Mouse (Mus musculus) thymus, adult 2 months (tissue): ENCODE measurements around the gene Cep290. TPM values are rescaled to one million over a fixed set of nuclear protein-coding genes. Genes with fewer than 3 reads are reported as not detected.

ENCODE experiments used
- DNase-seq: peaks from one replicate; pipeline ENCODE4 v3.0.0; 2021
- H3K27ac ChIP-seq: fragments of 200-500 bp; 2 replicates; pipeline ENCODE4 v1.5.1; 2012; ENCODE audit warnings: low read length, control low read depth; ENCODE audit not compliant: control insufficient read depth, insufficient read depth
- H3K27me3 ChIP-seq: fragments of 200-500 bp; 2 replicates; pipeline ENCODE4 v1.6.1; 2012; ENCODE audit warnings: mild to moderate bottlenecking, low read length, moderate library complexity, mixed read lengths; ENCODE audit not compliant: control insufficient read depth, insufficient read depth
- H3K36me3 ChIP-seq: fragments of 200-500 bp; 2 replicates; pipeline ENCODE4 v1.6.1; 2012; ENCODE audit warnings: mild to moderate bottlenecking, low read length, moderate library complexity; ENCODE audit not compliant: control insufficient read depth, insufficient read depth
- H3K4me1 ChIP-seq: fragments of 200-500 bp; replicated peaks from 2 replicates; pipeline ENCODE4 v1.6.1; 2012; ENCODE audit warnings: low read length; ENCODE audit not compliant: control insufficient read depth, insufficient read depth
- H3K4me3 ChIP-seq: fragments of 200-500 bp; 2 replicates; pipeline ENCODE4 v1.5.1; 2012; ENCODE audit warnings: mild to moderate bottlenecking, low read length, control low read depth, moderate library complexity; ENCODE audit not compliant: control insufficient read depth, insufficient read depth
- CTCF ChIP-seq: fragments of 200-500 bp; IDR thresholded peaks from 2 replicates; pipeline ENCODE4 v1.5.1; 2012; ENCODE audit warnings: mild to moderate bottlenecking, control low read depth, low read length, moderate library complexity, borderline replicate concordance; ENCODE audit not compliant: control insufficient read depth, poor library complexity, insufficient read depth; ENCODE audit errors: extremely low read depth
- POLR2A ChIP-seq: fragments of 200-500 bp; IDR thresholded peaks from 2 replicates; pipeline ENCODE4 v1.6.1; 2012; ENCODE audit warnings: mild to moderate bottlenecking, low read length, control low read depth, moderate library complexity; ENCODE audit not compliant: control insufficient read depth, poor library complexity, insufficient read depth; ENCODE audit errors: extremely low read depth
- WGBS: fragments of 180-500 bp; shearing (Covaris S2); methylation state at CpG from one replicate; pipeline ENCODE4 v1.1.7; 2018; 5-methylcytosine and 5-hydroxymethylcytosine counted together
- polyA plus RNA-seq: library from polyadenylated mRNA; depleted of rRNA; stranded (reverse); fragments of >200 nt; gene quantifications from 2 replicates; pipeline ENCODE4 v1.2.3, GENCODE M21; 2012; rRNA removed

Gene Cep290
- polyA plus RNA-seq, result 0.40 TPM in 2 replicates

DNA sequence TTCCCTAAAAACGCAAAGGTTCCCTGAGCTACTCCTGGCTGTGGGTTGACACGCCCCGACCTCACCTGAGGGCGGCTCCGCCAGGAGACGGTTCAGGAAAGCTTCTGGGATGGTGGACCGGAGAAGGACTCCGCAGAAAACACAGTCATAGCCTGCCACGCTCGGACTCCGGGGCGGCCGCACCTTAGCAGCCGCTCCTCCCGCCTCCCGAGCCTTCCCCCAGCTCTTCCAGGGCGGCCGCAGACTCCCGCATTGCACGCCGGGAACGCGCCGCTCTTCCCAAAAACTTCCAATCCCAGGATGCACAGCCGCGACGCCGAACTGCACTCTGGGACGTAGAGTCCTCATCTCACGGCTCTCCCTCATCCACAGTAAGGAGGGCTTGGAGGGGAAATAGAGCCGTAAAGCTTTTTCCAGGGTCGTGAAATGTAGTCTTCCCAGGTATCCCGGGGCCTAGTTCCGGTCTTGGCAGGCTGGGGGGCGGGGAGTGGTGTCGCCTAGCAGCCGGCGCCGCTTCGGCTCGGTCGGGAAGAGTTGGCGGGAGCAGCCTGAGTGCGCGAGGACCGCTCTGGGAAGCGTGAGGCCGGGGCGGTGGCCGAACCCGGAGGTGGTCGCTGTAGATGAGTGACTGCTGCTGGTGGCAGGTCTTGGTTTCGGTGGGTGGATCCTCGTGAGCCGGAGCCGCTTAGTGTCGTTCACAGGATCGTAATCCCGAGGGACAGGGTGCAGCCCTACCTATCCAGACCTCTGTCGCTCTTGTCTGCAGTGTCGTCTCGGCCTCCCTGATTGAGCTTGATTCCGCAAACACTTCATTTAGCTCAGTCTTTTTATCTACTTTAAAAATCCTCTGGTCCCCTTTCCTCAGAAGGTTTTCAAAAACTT is at the start of gene Cep290, which contains the start of gene Tmtc3:
Cep290 (plus strand) TSS at position 462 of the 882 bp plus-strand sequence.
Tmtc3 (minus strand) TSS at position 254 of the 882 bp plus-strand sequence.
- DNase-seq, result peak; percentile 70
- no peaks in the 10 kb centered on the region for H3K36me3 ChIP-seq
- WGBS, result 1% methylated on average over 63 of the region's 63 CpGs

DNA sequence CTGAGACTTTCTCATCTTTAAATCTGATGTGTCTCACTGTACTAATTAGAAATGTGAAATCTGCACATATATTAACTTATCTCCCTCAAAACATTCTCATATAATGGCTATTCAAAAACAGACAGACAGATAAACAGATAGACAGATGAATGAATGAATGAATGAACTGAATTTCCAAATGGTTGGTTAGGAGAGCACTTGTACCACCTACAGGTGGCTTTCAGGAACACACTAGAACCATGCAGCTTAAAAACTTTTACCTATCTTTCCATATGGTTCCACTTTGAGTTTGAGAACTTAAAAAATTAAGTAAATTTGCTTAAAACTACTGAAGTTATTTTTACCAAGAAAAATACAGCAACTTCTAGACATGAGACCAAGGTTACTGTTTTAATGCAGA is 38.0 kb upstream of the Cep290 start:
- DNase-seq, result no peak
- Histone ChIP-seq H3K4me3 (no peak overlapping the region), H3K36me3 (0 out of 2 replicates have a peak, but pooled peaks cover 5% of the 10 kb centered on the region), H3K27ac (no peak overlapping the region), H3K4me1 (no peaks in the 10 kb centered on the region), H3K27me3 (no peaks in the 10 kb centered on the region)
- TF ChIP-seq CTCF (no peak), POLR2A (no peak)

More for the DNA sequence above, at the start of gene Cep290, which contains the start of gene Tmtc3:
- Histone ChIP-seq H3K27me3 (no peaks in the 10 kb centered on the region), H3K4me1 (peaks cover 3% of the 10 kb centered on the region; the same call in 1 of the 2 replicates), H3K4me3 (peak within 1 kb of the TSS; percentile 78), H3K27ac (no peak within 1 kb of the TSS)
- peak; percentile 45; the same call in 1 of the 2 replicates for TF ChIP-seq POLR2A
- 0 out of 2 replicates have a peak, but pooled peaks have one; percentile 26 for TF ChIP-seq CTCF

DNA sequence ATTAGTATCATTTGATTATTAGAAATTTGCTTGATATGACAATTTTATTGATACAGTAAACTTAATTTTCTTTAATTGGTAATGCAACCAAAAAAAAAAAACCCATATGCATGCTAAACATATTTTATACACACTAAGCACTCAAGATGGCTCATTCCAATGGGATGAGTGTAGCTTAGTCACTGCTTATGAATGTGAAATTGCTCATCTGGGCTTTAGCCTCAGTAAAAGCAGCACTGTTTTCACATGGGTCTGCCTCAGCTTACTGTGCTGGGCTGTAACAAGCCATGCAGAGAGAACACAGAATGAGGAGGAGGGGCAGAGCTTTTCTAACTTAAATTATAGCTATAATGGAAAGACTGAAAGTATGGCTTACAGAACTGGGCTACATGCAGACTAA is 26.8 kb upstream of the Cep290 start:
- Histone ChIP-seq H3K4me1 (no peaks in the 10 kb centered on the region), H3K27ac (no peak overlapping the region), H3K4me3 (no peak overlapping the region), H3K27me3 (no peaks in the 10 kb centered on the region), H3K36me3 (0 out of 2 replicates have a peak, but pooled peaks cover 6% of the 10 kb centered on the region)
- TF ChIP-seq CTCF (no peak), POLR2A (no peak)
- no peak for DNase-seq

DNA sequence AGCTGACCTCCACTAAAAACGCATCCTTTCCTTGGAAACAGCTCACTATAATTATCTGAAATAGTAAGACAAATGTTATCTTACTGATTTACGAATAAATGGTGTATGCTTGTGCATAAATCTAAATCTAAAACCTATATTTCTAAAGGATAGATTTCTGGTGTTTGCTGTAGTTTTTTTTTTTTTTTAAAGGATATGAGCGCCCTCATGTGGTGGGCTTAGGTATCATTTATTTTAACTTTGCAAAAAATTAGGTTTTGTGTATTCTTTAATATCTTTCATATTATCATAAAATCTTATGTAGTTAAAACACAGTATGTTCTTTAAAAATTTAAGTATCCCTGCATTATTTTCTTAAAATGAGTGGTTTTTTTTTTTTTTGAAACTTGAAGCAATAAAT is 12.3 kb upstream of the Cep290 start:
- DNase-seq, result no peak
- no peak overlapping the region for H3K27ac ChIP-seq
- no peak overlapping the region for H3K4me3 ChIP-seq
- TF ChIP-seq POLR2A, result no peak
- no peak for TF ChIP-seq CTCF
- peaks cover 3% of the 10 kb centered on the region; the same call in 1 of the 2 replicates for H3K36me3 ChIP-seq
- H3K27me3 ChIP-seq, result no peaks in the 10 kb centered on the region
- H3K4me1 ChIP-seq, result no peaks in the 10 kb centered on the region
- whole genome bisulfite sequencing, result 58% methylated on average over 3 of the region's 3 CpGs

DNA sequence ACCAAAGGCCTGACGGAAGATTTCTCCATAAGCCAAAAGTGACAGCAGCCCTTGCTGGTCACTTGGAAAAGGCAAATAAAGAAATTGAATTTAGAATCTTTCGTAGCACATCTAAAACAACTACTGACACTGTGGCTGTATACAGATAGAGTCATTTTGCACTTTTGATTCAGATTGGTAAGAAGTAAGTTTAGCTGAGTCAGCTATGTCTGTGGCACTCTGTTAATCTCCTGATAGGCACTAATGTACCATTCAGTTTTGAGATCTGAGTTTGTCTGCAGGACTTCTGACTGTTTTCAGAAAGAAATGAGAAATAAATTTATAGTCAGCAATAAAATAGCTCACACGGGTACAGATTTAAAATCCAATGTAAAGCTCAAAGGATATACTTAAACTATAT is 7.8 kb upstream of the Cep290 start:
- no peak for DNase-seq
- Histone ChIP-seq H3K4me3 (no peak overlapping the region), H3K27ac (no peak overlapping the region), H3K4me1 (no peaks in the 10 kb centered on the region), H3K36me3 (peaks cover 3% of the 10 kb centered on the region; the same call in 1 of the 2 replicates), H3K27me3 (no peaks in the 10 kb centered on the region)
- TF ChIP-seq POLR2A (no peak), CTCF (no peak)
- WGBS, result 98% methylated on average over 3 of the region's 3 CpGs

DNA sequence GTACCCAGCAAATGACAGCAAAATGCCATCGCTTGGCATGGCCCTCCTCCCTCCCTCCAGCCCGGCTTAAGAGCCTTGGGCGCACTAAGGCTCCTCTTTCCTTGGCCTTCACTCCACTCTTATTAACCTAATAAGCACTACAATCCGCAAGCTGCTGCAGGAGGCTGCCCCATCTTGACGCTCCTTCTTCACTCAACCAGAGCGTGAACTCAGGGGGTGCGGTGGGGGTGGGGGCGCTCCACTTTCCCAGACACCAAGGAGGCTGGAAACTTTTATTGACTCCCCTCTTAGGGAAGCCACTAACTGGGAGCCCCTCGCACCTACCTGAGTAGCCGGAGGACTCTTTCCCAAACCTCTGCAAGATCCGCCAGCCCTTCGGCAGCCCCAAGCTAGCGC is 659 bp upstream of the Cep290 start:
- no peaks in the 10 kb centered on the region for H3K36me3 ChIP-seq
- 3% methylated on average over 13 of the region's 13 CpGs for WGBS
- H3K27me3 ChIP-seq, result no peaks in the 10 kb centered on the region
- peaks cover 3% of the 10 kb centered on the region; the same call in 1 of the 2 replicates for H3K4me1 ChIP-seq
- TF ChIP-seq CTCF (no peak), POLR2A (no peak)
- no peak overlapping the region for H3K27ac ChIP-seq
- peak overlapping the region; percentile 78 for H3K4me3 ChIP-seq
- DNase-seq, result no peak
